Comparison of ENCODE assay signal across 7 mouse cellular contexts in genomic region chr13:92986719-92987553, GRCm38 (mm10).
DNase-seq lines count a peak whose midpoint lies in the region; ATAC-seq lines count a peak whose summit lies in the region.

No protein-coding gene starts in this region.

- H3K9ac ChIP-seq in intestine, embryonic 14.5 days (ENCODE audit: low read length): no peak overlapping the region
- no peak overlapping the region for H3K9ac ChIP-seq in midbrain, embryonic 11.5 days (ENCODE audit: low read length)

- peaks cover 3% of the 10 kb centered on the region; the same call in 1 of the 2 replicates for H3K9me3 ChIP-seq in intestine, embryonic 14.5 days (ENCODE audit: control insufficient read depth, low read length)
- H3K9me3 ChIP-seq in midbrain, embryonic 11.5 days (ENCODE audit: control insufficient read depth, low read length): no peaks in the 10 kb centered on the region

- intact Hi-C loops in gastrocnemius, postnatal 36 days (cut with DNase I): loop anchor here (2.0 to 10.0 kb wide), 5 partner anchors 65 to 728 kb away; partner anchors contain the start of gene Cmya5
- intact Hi-C loops in left cerebral cortex, postnatal 4 days (cut with DNase I): loop anchor here (10.0 kb wide), 2 partner anchors 88 to 258 kb away; no protein-coding TSS in a partner anchor

- no peaks in the 10 kb centered on the region for H3K36me3 ChIP-seq in intestine, embryonic 14.5 days (ENCODE audit: control insufficient read depth, insufficient read depth, low read length)
- no peaks in the 10 kb centered on the region for H3K36me3 ChIP-seq in midbrain, embryonic 11.5 days (ENCODE audit: control insufficient read depth, insufficient read depth, low read length)

- ATAC-seq in intestine, embryonic 14.5 days (replicated peaks; ENCODE audit: low FRiP score, low TSS enrichment, low read depth): no peak
- ATAC-seq in midbrain, embryonic 11.5 days (ENCODE audit: low FRiP score): peak; percentile 64

- H3K4me3 ChIP-seq in intestine, embryonic 14.5 days (ENCODE audit: low read depth, low read length): no peak overlapping the region
- H3K4me3 ChIP-seq in midbrain, embryonic 11.5 days (ENCODE audit: low read depth, low read length): no peak overlapping the region

- peak; percentile 69 for DNase-seq in adipocyte (ENCODE audit: low spot score)
- DNase-seq in cerebellum, postnatal 36 days: peak; percentile 84 to 91
- DNase-seq in gastrocnemius, postnatal 36 days: peak; percentile 66 to 76
- DNase-seq in intestine, embryonic 14.5 days (ENCODE audit: low spot score): peak; percentile 90
- DNase-seq in left cerebral cortex, postnatal 4 days: peak; percentile 77
- DNase-seq in midbrain, embryonic 11.5 days (ENCODE audit: low spot score, missing footprints): peak; percentile 97
- peak; percentile 51 to 80 for DNase-seq in spleen, adult 18-20 months

- 45% methylated on average over 17 of the region's 17 CpGs for WGBS in intestine, embryonic 14.5 days
- 47% methylated on average over 17 of the region's 17 CpGs for WGBS in midbrain, embryonic 11.5 days

- peak overlapping the region; percentile 32 for H3K4me2 ChIP-seq in intestine, embryonic 14.5 days (ENCODE audit: low read length)
- peak overlapping the region; percentile 40 for H3K4me2 ChIP-seq in midbrain, embryonic 11.5 days

- H3K4me1 ChIP-seq in intestine, embryonic 14.5 days (replicated peaks; ENCODE audit: control insufficient read depth, insufficient read depth, low read length): no peaks in the 10 kb centered on the region
- no peaks in the 10 kb centered on the region for H3K4me1 ChIP-seq in midbrain, embryonic 11.5 days (ENCODE audit: control insufficient read depth, insufficient read depth, low read length)

- H3K27ac ChIP-seq in intestine, embryonic 14.5 days (ENCODE audit: low read depth): no peak overlapping the region
- no peak overlapping the region for H3K27ac ChIP-seq in midbrain, embryonic 11.5 days (ENCODE audit: low read depth, low read length)

- H3K27me3 ChIP-seq in intestine, embryonic 14.5 days (replicated peaks; ENCODE audit: control insufficient read depth, insufficient read depth, low read length): no peaks in the 10 kb centered on the region
- no peaks in the 10 kb centered on the region for H3K27me3 ChIP-seq in midbrain, embryonic 11.5 days (ENCODE audit: control insufficient read depth, insufficient read depth, low read length)
